Mouse (Mus musculus): ENCODE data around the gene Fam25c.

- no peak for TF ChIP-seq CTCF (IDR thresholded peaks at IDR 0.05; ENCODE audit: insufficient read depth, low read length)
- no peak for TF ChIP-seq POLR2A (IDR thresholded peaks at IDR 0.05; ENCODE audit: borderline replicate concordance, extremely low read depth, low read depth, low read length)
Measured at GRCm38 (mm10) chr14:34323576-34324085, 31.6 kb downstream of the Fam25c start.

All from lung, adult 2 months (tissue).